Mouse (Mus musculus) forebrain, embryonic 16.5 days (tissue): ENCODE measurements around the gene Kdm5a. TPM values are rescaled to one million over a fixed set of nuclear protein-coding genes. Genes with fewer than 3 reads are reported as not detected.

Source experiments
- ATAC-seq: fragments of 200-750 bp; cut with Nextera tagmentation; 2 replicates; pipeline ENCODE4 v1.8.0; 2017; ENCODE audit warnings: mild to moderate bottlenecking, moderate library complexity
- H3K27ac ChIP-seq: fragments of 300-500 bp; sonication (generic); 2 replicates; pipeline ENCODE4 v1.5.1; 2014; ENCODE audit warnings: low read length, control low read depth
- H3K27me3 ChIP-seq: fragments of 300-500 bp; sonication (generic); replicated peaks from 2 replicates; pipeline ENCODE4 v1.6.1; 2014; ENCODE audit warnings: low read length; ENCODE audit not compliant: control insufficient read depth, insufficient read depth
- H3K36me3 ChIP-seq: fragments of 300-500 bp; sonication (generic); 2 replicates; pipeline ENCODE4 v1.6.1; 2014; ENCODE audit not compliant: control insufficient read depth, insufficient read depth
- H3K4me1 ChIP-seq: fragments of 300-500 bp; sonication (generic); replicated peaks from 2 replicates; pipeline ENCODE4 v1.6.1; 2014; ENCODE audit warnings: low read length; ENCODE audit not compliant: control insufficient read depth, insufficient read depth
- H3K4me2 ChIP-seq: fragments of 300-500 bp; sonication (generic); 2 replicates; pipeline ENCODE4 v1.6.1; 2014; ENCODE audit warnings: mild to moderate bottlenecking, low read length, control low read depth
- H3K4me3 ChIP-seq: fragments of 300-500 bp; sonication (generic); replicated peaks from 2 replicates; pipeline ENCODE4 v1.5.1; 2014; ENCODE audit warnings: mild to moderate bottlenecking, low read length, control low read depth
- H3K9ac ChIP-seq: fragments of 300-500 bp; sonication (generic); replicated peaks from 2 replicates; pipeline ENCODE4 v1.6.1; 2014; ENCODE audit warnings: low read depth, low read length, control low read depth
- H3K9me3 ChIP-seq: fragments of 300-500 bp; sonication (generic); 2 replicates; pipeline ENCODE4 v1.6.1; 2016; ENCODE audit warnings: low read length; ENCODE audit not compliant: control insufficient read depth
- WGBS: fragments of 180-500 bp; shearing (Covaris S2); extraction: QIAGEN DNeasy Blood & Tissue Kit; methylation state at CpG from one replicate; pipeline ENCODE4 v1.1.7; 2014; 5-methylcytosine and 5-hydroxymethylcytosine counted together
- polyA plus RNA-seq: library from polyadenylated mRNA; unstranded; fragments of >200 nt; fragmentation: Nextera tagmentation; extraction: Ambion mirVana; gene quantifications from 2 replicates; pipeline ENCODE4 v1.2.1, GENCODE M21; 2015

Gene Kdm5a
- polyA plus RNA-seq, 1 experiment from 2014 or later, result 47.1 TPM

- no peak overlapping the region for H3K9ac ChIP-seq
- no peaks in the 10 kb centered on the region for H3K27me3 ChIP-seq
- H3K36me3 ChIP-seq, result no peaks in the 10 kb centered on the region
- H3K4me2 ChIP-seq, result no peak overlapping the region
- ATAC-seq, result no peak
- no peak overlapping the region for H3K27ac ChIP-seq
- WGBS, result 75% methylated on average over 11 of the region's 11 CpGs
- no peaks in the 10 kb centered on the region for H3K4me1 ChIP-seq
- no peaks in the 10 kb centered on the region for H3K9me3 ChIP-seq
- H3K4me3 ChIP-seq, result no peak overlapping the region
These were observed 90.7 kb downstream of the Kdm5a start for GRCm38 (mm10) chr6:120454627-120455077.

- no peaks in the 10 kb centered on the region for H3K4me1 ChIP-seq
- ATAC-seq, result no peak
- no peak overlapping the region for H3K4me3 ChIP-seq
- H3K9me3 ChIP-seq, result no peaks in the 10 kb centered on the region
- no peak overlapping the region for H3K4me2 ChIP-seq
- no peak overlapping the region for H3K9ac ChIP-seq
- H3K36me3 ChIP-seq, result no peaks in the 10 kb centered on the region
- H3K27ac ChIP-seq, result no peak overlapping the region
- WGBS, result 71% methylated on average over 7 of the region's 7 CpGs
- H3K27me3 ChIP-seq, result no peaks in the 10 kb centered on the region
These were observed 93.2 kb downstream of the Kdm5a start for GRCm38 (mm10) chr6:120457074-120457473.

GRCm38 (mm10) chr6:120457751-120458150, 93.8 kb downstream of the Kdm5a start:
- Histone ChIP-seq H3K9ac (no peak overlapping the region), H3K36me3 (no peaks in the 10 kb centered on the region), H3K4me1 (no peaks in the 10 kb centered on the region), H3K4me3 (no peak overlapping the region), H3K4me2 (no peak overlapping the region), H3K27me3 (no peaks in the 10 kb centered on the region; the same call in 1 of the 2 replicates), H3K9me3 (no peaks in the 10 kb centered on the region), H3K27ac (no peak overlapping the region)
- 92% methylated on average over 5 of the region's 5 CpGs for WGBS
- no peak for ATAC-seq

GRCm38 (mm10) chr6:120461217-120461616, 97.3 kb downstream of the Kdm5a start:
- H3K27me3 ChIP-seq, result peaks cover 10% of the 10 kb centered on the region
- 73% methylated on average over 15 of the region's 15 CpGs for WGBS
- H3K9me3 ChIP-seq, result no peaks in the 10 kb centered on the region
- no peak overlapping the region for H3K27ac ChIP-seq
- no peak overlapping the region for H3K4me2 ChIP-seq
- H3K4me3 ChIP-seq, result no peak overlapping the region
- no peaks in the 10 kb centered on the region for H3K36me3 ChIP-seq
- no peak overlapping the region for H3K9ac ChIP-seq
- no peak for ATAC-seq
- H3K4me1 ChIP-seq, result peaks cover 14% of the 10 kb centered on the region

- no peak for ATAC-seq
- Histone ChIP-seq H3K36me3 (no peaks in the 10 kb centered on the region), H3K27me3 (peaks cover 10% of the 10 kb centered on the region), H3K9ac (no peak overlapping the region), H3K4me3 (no peak overlapping the region), H3K9me3 (no peaks in the 10 kb centered on the region), H3K4me2 (no peak overlapping the region), H3K4me1 (peaks cover 14% of the 10 kb centered on the region), H3K27ac (no peak overlapping the region)
- WGBS, result 49% methylated on average over 6 of the region's 6 CpGs
These were observed 98.3 kb downstream of the Kdm5a start for GRCm38 (mm10) chr6:120462251-120462650.

- Histone ChIP-seq H3K9me3 (no peaks in the 10 kb centered on the region), H3K4me2 (peak within 1 kb of the TSS; percentile 64), H3K27me3 (peaks cover 10% of the 10 kb centered on the region), H3K36me3 (no peaks in the 10 kb centered on the region), H3K4me1 (peaks cover 14% of the 10 kb centered on the region), H3K9ac (peak within 1 kb of the TSS; percentile 65), H3K4me3 (peak within 1 kb of the TSS; percentile 64), H3K27ac (no peak within 1 kb of the TSS)
- under 1% methylated on average over 77 of the region's 90 CpGs for WGBS
- ATAC-seq, result peak; percentile 83
These were observed 99.4 kb downstream of the Kdm5a start, which contains the start of gene Il17ra for GRCm38 (mm10) chr6:120463086-120463871. Il17ra (plus strand) TSS chr6:120463247.

GRCm38 (mm10) chr6:120463884-120464283, 100.0 kb downstream of the Kdm5a start:
- Histone ChIP-seq H3K36me3 (no peaks in the 10 kb centered on the region), H3K4me2 (peak overlapping the region; percentile 64), H3K9me3 (no peaks in the 10 kb centered on the region), H3K4me1 (peaks cover 14% of the 10 kb centered on the region), H3K4me3 (peak overlapping the region; percentile 64), H3K27ac (no peak overlapping the region), H3K9ac (peak overlapping the region; percentile 65), H3K27me3 (peaks cover 10% of the 10 kb centered on the region)
- 2% methylated on average over 11 of the region's 11 CpGs for WGBS
- ATAC-seq, result peak; percentile 35

GRCm38 (mm10) chr6:120464406-120464939, 100.5 kb downstream of the Kdm5a start:
- WGBS, result 54% methylated on average over 9 of the region's 9 CpGs
- H3K4me1 ChIP-seq, result peaks cover 14% of the 10 kb centered on the region
- no peak overlapping the region for H3K4me3 ChIP-seq
- no peaks in the 10 kb centered on the region for H3K9me3 ChIP-seq
- H3K9ac ChIP-seq, result no peak overlapping the region
- H3K36me3 ChIP-seq, result no peaks in the 10 kb centered on the region
- H3K27me3 ChIP-seq, result peaks cover 10% of the 10 kb centered on the region
- ATAC-seq, result no peak
- peak overlapping the region; percentile 64 for H3K4me2 ChIP-seq
- H3K27ac ChIP-seq, result no peak overlapping the region

- no peak overlapping the region for H3K4me2 ChIP-seq
- H3K9ac ChIP-seq, result no peak overlapping the region
- H3K27me3 ChIP-seq, result peaks cover 10% of the 10 kb centered on the region
- H3K27ac ChIP-seq, result no peak overlapping the region
- peaks cover 14% of the 10 kb centered on the region for H3K4me1 ChIP-seq
- H3K9me3 ChIP-seq, result no peaks in the 10 kb centered on the region
- H3K36me3 ChIP-seq, result no peaks in the 10 kb centered on the region
- 33% methylated on average over 4 of the region's 4 CpGs for WGBS
- no peak overlapping the region for H3K4me3 ChIP-seq
- ATAC-seq, result no peak
These were observed 101.5 kb downstream of the Kdm5a start for GRCm38 (mm10) chr6:120465393-120465792.
